Mouse (Mus musculus) forelimb bud, embryonic 11.5 days (tissue): ENCODE measurements at regions not wholly inside any gene's neighbourhood (a gene's known extent, or its start where the extent isn't known, plus 50 kb on each side); places are given as distances from the start of the nearest gene placed in this dataset.
A peak's percentile ranks its signal among the peaks of the same experiment; 100 is the strongest.
"Not testable (repeated sequence)": the region's sequence is repeated elsewhere in the genome, so short reads cannot be mapped to it uniquely, and the experiment has no call there.

Source experiments
- DNase-seq: peaks from one replicate; pipeline ENCODE4 v3.0.0-alpha.2; 2012; ENCODE audit warnings: low read depth, low spot score

- DNase-seq = peak; percentile 18
Measured at GRCm38 (mm10) chr12:90664436-90664835, 73.8 kb downstream of the Dio2 start.

GRCm38 (mm10) chr12:90645452-90645851, 92.8 kb downstream of the Dio2 start:
- DNase-seq = no peak

GRCm38 (mm10) chr12:90643891-90644290, 94.3 kb downstream of the Dio2 start:
- peak; percentile 13 for DNase-seq

DNA sequence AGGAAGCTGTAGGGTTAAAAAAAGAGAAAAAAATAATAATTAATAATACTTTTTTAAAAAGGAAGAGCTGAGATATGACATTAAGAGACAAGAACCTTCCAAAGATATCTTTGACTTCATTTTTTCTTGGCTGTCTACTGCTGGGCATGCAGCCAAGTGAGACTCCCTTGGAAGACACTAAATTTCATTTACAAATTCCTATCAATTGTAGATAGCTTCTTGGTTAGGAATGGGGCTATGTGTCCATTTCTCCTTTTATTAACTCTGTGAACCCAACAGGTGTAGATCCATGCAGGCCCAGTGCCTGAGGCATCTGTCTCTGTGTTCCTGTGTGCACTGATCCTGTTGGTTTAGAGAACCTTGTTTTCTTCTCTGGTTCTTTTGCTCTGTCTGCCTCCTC, 113.4 kb downstream of the Dio2 start:
- no peak for DNase-seq

DNA sequence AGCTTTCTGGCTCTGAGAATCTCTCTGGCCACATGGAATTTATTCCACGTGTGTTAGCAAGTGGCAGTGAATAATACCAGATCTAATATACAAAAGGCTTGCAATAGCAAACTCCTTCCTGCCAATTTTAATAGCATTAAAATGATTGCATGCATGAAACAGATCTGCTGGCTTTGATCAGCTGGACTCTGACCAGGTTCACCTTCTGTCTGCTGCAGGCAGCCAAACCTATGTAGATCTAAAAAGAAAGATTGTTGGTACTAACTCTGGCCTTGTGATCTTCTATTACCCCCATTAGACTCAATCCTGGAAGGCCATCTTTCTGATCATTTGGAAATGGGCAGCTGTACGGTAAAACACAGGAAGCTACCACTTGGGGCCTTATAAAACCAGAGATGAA, 114.8 kb downstream of the Dio2 start:
- DNase-seq = no peak

DNA sequence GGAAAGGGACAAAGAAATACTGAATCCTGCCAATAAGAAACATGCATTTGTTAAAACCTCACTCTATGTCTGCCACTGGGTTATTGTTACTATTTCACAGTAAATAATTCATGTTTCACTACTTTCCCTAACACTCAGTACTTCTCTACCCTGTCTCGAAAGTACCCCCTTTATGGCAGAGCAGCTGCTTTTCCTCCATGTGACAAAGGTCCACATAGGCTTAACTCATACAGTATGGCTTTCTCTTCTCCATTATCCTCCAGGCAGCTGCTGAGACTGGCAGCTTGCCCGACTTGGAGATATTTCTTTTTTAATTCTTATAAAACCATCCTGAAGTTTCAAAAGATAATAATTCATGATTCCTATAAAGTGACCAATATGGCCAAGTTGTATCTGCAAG, 129.4 kb downstream of the Dio2 start:
- no peak for DNase-seq

DNA sequence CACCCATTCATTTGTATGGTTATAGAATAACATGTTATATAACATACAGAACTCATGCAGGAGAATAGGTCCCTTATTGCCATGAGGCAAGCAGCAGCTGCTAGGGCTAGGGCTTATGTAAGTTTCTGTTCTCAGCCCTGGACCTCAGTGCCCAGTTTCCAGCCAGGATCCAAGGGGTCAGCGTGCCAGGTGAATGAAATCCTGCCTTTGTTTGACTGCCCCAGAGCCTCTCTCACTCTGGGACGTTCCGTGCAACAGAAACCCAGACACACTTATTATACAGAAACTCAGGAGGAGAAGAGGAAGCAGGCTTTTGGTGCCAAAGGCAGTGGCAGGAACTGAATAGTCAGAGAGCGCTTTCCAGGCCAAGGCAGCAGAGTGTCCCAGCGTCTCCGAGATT, 130.3 kb downstream of the Dio2 start:
- DNase-seq = no peak

DNA sequence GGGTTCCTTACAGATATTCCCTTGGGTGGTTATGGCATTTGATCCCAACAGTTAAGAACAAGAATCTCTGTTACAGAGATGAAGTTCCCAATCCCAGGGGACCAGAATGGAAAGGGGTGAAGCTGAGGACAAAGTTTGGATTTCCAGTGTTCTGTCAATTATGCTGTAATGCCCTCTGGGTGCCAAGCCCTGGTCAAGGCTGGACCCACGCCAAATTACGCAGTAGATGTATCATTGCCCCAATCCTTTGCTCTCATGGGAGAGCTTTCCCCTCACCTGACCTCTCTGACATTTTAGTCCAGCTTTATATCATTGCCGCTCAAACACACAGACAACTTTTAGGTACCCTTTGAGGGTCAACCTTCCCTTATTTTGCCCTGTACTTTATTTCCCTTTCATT, 158.2 kb downstream of the Dio2 start:
- DNase-seq = no peak

DNA sequence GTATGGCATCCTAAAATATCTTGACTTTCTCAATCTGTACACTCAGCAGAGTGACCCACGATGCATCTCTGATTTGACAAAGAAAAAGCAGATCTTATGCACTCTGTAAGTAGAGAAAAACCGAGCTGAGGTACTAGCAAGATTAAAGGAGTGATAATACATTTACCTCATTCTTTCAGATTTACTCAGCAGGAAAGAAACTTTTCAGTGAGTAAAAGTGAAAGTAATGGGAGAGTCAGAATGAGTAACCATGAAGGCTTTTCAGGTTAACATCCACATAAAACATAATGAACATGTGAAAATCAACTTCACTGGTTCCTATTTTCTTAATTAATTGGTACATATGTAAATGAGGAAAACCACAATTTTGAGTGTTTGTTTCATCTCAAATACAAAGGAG, 162.1 kb downstream of the Dio2 start:
- DNase-seq = no peak

GRCm38 (mm10) chr12:90571907-90572306, 166.3 kb downstream of the Dio2 start:
- no peak for DNase-seq

GRCm38 (mm10) chr12:90571506-90571905, 166.7 kb downstream of the Dio2 start:
- peak; percentile 14 for DNase-seq

DNA sequence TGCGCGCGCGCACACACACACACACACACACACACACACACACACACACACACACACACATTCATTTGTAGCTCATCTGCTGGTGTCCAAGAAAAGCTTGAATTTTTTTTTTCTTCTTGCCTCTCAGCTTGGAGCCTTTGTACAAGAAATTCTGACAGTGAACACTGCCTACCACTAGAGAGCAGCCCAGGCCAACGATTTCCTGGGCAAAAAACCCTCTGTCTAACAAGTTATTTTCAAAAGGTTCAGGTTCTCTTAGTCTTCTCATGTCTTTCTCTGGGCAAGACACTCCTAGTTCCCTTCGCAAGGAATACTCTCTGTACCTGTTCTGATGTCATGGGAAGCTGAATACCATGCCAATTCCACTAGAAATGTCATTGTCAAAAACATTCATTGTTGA, 171.9 kb downstream of the Dio2 start:
- peak; percentile 40 for DNase-seq

- no peak for DNase-seq
Measured at GRCm38 (mm10) chr12:90565051-90565450, 173.2 kb downstream of the Dio2 start.

GRCm38 (mm10) chr12:90564594-90564993, 173.6 kb downstream of the Dio2 start:
- not testable (repeated sequence) for DNase-seq

DNA sequence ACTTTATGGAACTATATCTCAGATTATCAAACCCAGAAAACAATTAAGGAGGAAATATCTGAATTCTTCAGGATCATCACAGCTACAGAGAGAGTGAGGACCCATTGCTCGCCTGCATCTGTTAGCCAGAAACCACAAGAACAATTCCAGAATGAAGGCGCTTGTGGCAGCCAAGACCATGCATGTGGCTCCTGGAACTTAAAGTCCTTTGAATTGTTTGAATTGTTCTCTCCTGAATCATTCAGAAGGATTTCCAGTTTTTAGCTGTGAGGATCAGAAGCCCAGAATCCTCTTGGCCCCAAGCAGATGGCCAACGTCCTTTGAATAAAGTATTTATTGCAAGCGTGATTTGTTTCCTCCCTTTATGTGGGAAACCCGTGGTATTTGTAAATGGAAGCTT, 195.9 kb downstream of the Dio2 start:
- DNase-seq = no peak
